Mouse (Mus musculus) cerebellum, postnatal 25 days (tissue): ENCODE measurements at regions not wholly inside any gene's neighbourhood (a gene's known extent, or its start where the extent isn't known, plus 50 kb on each side); places are given as distances from the start of the nearest gene placed in this dataset.

Experiments
- DNase-seq, 2 experiments: peaks; one replicate each; pipeline ENCODE4 v3.0.0; 2021; ENCODE audit warnings: mixed read lengths in 2 of 2

- no peak for DNase-seq
Observed at GRCm38 (mm10) chr10:46827109-46827812, 1249.6 kb downstream of the Hace1 start.

- no peak for DNase-seq
Observed at GRCm38 (mm10) chr10:46828164-46828563, 1250.5 kb downstream of the Hace1 start.

- no peak for DNase-seq
Observed at GRCm38 (mm10) chr10:46845578-46846314, 1268.1 kb downstream of the Hace1 start.
